Mouse (Mus musculus): ENCODE data around the gene Ptprg. TPM values are rescaled to one million over a fixed set of nuclear protein-coding genes. Genes with fewer than 3 reads are reported as not detected.
A peak's percentile ranks its signal among the peaks of the same experiment; 100 is the strongest.

The Ptprg gene
- total RNA-seq (2015): not detected in 2 replicates
- not detected in 2 replicates for total RNA-seq (2017)

DNA sequence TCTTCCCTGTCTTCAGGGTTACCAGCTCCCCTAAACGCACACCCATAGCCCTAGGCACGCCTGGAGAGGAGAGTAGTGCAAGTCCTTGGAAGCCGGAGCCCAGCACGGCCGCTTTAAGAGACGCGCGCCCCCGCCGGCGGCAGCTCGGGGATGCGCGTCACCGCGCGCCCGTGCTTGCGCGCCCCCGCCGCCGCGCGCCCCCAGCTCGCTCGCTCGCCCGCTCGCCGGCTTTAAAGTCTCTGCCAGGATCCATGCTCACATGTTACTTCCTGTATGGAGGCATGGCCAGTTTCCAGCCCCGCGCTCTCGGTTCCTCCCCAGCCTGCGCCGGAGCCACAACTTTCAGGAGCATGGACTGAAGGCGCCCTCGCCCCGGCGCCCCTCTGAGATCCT is at the start of gene Ptprg:
TSS of gene Ptprg (plus strand) at position 260 of the 393 bp plus-strand sequence.
- ATAC-seq (replicated peaks; ENCODE audit: poor library complexity): peak; percentile 56; the same call in 1 of the 2 replicates

DNA sequence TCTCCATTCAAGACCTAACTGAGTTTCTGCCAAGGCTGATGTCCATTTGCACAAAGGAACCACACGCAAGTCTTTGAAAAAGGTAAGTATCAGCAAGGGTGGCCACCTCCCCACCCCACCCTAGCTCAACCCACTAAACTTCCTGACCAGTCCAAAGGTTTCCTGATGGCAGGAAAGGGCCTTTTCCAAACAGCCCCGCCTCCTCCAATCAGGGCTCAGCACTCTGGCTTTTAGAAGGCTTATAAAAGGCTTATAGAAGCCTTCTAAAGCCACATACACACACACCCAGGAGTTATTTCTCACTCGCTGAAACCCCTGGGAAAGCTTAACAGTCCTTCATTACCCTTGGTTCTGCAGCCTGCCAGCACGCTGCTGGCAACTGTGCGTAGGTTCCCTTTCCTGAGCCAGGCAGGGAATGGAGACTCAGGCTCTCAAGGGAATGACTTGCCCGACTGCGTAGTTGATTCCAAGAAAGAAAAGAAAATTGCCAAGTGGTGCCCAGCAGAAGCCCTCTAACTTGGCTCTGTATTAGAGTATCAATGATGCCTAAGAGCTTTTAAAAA is 49.4 kb upstream of the Ptprg start:
- no peak for ATAC-seq (replicated peaks; ENCODE audit: poor library complexity)

DNA sequence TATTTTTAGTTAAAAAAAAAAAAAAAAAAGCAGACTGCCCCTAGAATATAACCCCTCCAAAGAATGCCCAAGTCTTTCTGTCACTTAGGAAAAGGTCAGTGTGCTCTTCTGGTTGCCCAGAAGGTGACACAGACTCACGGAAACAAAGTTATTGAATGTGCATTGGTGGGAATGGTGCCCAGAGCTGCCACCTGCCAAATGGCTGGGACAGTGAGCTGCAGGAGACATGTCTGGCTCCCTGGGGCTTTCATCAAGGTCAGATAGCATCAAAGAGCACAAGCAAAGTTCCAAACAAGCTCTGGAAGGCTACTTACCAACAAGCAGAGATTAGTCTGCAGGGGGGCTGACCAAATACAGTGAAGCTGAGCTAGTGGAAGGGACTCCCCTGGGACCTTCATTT is 43.2 kb upstream of the Ptprg start:
- ATAC-seq (replicated peaks; ENCODE audit: poor library complexity): no peak

DNA sequence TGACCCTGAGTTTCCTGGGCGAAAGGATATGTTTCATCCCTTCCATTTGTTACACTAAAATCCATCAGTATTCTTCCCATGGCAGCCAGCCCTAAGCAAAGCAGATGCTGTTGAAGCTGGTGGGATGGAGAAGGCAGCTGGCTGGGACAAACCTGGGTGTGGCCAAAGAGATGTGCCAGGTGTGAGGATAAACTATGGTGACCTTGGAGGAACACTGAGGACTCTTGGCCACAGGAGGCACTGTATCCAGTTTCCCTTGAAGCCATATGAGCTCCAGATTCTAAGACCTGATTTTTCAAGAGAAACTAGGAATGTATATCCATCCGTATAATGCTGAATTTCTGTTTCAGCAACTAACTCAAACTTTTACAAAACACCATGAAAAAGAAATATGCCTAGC is 34.2 kb upstream of the Ptprg start:
- no peak for ATAC-seq (replicated peaks; ENCODE audit: poor library complexity)

DNA sequence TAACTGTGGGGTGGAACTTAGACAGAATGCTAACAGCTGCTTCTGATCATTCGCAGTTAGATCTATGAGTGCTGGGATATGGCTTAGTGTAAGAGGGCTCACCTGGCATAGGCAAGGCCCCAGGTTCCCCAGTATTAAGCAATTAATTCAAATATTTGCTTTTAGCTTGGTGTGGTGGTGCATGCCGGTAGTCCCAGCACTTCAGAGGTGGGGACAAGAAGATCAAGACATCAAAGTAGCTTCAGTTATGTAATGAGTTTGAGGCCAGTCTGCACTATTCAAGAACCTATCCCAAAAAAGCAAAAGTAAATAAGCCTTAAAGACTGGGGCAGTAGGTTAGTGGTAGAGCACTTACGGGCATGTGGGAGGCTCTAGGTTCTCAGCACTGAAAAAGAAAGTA is 30.3 kb upstream of the Ptprg start:
- no peak for ATAC-seq (replicated peaks; ENCODE audit: poor library complexity)

DNA sequence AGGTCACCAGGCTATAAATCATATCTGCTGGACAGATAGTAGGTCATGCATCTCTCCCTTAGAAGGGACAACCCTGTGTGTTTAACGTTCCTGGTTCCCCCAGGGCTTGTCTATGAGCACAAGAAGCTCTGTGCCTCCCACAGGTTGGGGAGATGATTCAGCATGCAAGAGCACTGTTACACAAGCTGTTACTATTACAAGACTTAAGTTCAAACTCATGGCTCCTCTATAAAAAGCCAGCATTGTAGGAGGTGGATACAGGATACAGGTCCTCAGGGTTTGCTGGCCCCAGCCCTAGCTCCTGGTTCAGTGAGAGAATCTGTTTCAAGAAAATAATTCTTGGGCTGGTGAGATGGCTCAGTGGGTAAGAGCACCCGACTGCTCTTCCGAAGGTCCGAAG is 23.7 kb upstream of the Ptprg start:
- ATAC-seq (replicated peaks; ENCODE audit: poor library complexity): no peak

DNA sequence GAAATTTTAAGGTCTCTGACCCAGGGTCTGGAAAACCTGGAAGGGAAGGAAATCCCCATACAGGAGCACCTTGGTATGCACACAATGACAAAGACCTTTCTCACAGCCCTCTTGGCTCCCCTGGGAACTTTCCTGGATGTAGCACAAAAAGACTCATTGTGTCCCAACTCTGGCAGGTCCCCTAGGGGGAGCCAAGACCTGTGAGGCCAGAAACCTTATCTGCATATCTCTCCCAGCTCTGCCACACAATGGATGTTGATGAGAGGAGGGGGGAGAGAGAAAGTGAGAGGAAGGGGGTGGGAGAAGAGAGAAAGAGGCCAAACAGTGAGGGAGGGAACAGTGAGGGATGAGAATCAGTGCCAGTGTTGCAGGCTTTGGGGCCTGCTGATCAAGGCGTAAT is 18.9 kb upstream of the Ptprg start:
- ATAC-seq (replicated peaks; ENCODE audit: poor library complexity): no peak

DNA sequence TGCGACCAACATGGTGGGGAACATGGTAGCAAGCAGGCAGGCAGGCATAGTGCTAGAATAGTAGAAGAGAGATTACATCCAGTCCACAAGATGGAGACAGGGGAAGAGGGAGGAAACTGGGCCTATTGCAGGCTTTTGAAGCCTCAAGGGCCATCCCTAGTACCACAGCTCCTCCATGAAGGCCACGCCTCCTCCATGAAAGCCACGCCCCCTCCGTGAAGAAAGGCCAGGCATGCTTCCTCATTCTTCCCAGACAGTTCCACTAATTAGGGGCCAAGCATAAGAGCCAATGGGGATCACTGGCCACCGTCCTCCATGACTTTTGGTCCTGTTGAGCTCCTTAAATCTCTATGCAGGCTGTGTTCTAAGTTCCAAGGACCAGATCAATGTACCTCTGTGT is 17.2 kb upstream of the Ptprg start:
- ATAC-seq (replicated peaks; ENCODE audit: poor library complexity): no peak

DNA sequence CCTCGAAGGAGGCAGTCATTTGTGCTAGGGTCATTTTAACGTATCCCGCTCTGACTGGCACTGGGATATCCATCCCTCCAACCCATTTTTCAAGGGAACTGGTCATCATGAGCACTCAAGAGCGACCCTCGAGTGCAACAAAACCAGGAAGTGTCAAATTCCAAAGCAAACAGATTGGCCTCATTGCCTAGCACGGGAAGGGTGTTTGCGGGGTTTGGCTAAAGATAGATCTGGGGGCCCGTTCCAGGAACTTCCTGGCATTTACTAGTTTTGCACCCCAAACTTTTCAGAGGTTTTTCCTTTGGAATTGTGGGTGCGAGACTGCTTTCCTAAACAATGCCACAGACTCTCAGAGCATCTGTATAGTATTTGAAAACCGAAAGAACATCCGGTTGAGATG is 1.4 kb upstream of the Ptprg start:
- ATAC-seq (replicated peaks; ENCODE audit: poor library complexity): no peak

DNA sequence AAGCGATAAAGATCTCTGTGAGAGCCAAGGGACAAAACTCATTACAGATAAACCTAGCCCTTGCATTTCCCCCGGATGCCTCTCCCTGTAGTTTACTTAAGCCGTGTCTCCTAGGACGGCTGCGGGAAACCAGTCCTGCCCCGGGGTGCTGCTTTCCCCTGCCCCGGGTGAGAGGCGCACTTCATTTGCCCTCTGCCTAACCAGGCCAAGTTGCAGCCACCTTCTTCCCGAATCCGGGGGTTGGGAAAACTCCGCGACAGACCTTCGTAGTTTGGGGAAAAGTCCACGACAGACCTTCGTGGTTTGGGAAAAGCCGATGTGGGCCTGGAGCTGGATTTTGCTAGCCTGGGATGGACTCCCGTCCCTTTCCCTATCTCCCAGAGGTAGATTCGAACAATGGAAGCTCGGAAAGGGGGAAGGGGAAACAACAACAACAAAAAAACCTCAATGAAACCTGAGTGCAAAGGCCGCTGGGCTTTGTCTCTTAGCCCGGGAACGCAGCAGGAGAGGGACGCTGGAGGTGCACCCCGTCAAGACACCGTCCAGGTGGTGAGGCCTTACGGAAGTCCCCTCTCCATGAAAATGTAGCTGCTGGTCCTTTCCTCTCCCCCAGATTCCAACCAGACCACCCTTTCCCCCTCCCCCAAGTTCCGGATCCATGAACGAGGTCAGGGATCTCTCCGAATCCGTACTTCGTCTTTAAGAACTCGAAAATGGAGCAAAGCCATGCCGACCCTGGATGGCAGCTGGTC is 635 bp upstream of the Ptprg start:
- ATAC-seq (replicated peaks; ENCODE audit: poor library complexity): no peak

DNA sequence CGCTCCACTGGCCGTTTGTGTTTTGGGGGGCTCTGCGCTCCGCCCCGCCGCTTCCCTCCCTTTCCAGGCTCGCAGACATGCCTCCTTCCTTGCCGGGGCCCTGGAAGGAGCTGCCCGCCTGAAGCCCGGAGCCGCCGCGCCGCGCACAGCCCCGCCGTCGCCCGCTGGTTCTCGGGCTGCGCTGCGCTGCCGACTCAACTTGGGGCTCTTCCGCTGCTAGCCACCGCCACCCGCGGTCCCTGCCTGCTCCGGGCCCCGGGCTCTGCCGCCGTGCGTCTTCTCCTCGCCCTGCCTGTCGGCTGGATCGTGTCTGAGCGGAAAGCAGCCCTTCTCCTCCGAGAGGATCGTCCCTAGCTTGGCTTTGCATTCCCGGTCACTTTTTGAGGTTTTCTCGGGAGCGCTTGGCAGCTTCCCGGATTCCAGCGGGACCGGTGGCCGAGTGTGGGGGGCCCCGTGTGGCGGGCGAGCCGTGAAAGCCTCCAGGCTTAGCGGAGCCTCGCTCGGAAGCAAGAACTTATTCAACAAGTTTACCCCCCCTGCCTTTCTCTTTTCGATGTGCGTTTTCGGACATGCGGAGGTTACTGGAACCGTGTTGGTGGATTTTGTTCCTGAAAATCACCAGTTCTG is 460 bp downstream of the Ptprg start:
- ATAC-seq (replicated peaks; ENCODE audit: poor library complexity): peak; percentile 49; the same call in 1 of the 2 replicates

DNA sequence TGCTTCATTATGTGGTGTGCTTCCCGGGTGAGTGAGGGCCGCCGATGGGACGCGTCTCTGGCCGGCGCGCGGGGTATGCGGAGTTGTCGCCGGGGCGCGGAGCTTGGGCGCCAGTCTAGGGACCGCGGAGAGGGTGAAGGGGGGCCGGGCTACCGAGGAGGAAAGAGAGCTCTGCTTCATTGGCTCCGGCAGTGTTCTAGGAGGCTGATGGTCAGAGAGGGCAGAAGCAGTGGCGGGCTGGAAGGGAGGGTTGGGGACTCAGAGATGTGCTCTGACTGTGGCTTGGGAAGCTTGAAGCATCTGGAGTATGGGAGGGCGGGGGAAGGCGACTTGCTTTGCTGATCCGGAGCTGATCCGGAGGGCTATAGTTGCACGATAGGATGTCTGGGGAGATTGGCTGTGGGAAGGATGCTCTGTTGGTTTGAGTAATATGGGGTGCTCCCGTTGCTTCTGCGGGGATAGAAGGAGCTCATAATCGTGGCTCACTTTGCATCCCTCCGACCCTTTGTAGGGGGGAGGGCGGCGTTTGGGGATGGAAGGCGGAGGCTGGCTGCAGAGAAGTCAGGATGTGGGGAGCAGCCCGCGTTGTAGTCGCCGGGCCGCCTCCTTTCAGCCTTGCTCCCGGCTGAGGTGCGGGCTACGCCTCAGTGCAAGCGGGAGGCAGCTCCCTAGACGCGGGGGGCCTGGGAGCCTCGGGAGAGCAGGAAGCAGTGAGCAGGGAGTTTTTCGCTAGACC is 1.1 kb downstream of the Ptprg start:
- no peak for ATAC-seq (replicated peaks; ENCODE audit: poor library complexity)

DNA sequence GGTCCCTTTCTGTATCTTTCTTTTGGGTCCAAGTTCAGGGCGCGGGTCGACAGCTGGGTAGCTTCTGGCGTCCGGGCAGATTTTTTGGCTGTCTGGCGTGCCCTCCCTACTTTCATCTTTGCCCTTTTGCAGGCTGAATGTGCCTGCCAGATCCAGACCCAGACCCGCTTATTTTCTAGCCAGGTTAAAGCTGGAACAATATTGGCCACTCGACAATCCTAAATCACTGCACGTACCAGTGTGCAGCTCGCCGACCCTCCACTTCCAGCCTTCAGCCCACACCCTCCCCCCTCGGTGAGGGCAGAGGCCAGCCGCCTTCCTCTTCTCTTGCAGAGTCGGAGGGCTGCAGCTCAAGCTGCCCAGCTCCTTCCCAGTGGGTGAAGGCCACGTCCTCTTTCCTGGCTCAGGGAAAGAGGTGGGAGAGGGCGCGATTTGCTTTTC is 1.7 kb downstream of the Ptprg start:
- ATAC-seq (replicated peaks; ENCODE audit: poor library complexity): no peak

DNA sequence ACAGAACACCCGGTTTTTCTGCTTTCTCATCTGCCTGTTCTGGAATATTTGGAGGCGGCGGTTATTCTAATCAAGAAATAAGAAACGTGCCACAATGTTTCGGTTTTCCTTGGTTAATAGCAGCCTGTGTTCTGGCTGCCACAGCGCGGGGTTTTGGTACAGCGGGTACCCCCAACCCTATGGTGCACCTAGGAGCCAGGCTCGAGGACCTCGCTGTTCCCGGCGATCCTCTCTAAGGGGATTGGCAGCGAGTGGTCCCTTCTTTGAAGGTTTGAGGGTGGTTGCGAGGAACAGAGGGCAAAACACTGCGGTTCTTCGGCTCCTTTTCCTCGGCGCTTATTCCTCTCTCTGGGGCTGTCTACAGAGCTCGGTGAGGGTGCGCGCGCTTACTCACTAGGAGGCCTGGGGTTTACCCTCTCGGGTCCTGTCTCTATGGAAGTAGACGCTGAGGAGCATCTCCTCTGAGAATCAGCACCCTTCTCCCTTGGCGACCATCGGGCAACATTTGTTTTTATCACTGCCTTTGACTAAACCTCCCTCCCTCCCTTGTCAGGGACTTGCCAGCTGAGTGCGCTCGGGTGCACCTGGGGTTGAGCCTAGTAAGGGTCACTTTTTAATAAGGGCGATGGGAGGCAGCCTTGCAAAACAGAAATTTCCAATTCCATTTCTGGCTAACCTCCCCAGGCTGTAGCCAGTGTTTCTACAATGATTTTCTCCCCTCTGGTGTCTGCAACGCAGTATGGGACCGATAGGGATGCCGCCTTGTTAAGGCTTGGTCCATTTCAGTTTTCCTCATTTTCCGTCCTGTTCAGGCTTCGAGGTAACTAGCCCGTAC is 2.4 kb downstream of the Ptprg start:
- no peak for ATAC-seq (replicated peaks; ENCODE audit: poor library complexity)

DNA sequence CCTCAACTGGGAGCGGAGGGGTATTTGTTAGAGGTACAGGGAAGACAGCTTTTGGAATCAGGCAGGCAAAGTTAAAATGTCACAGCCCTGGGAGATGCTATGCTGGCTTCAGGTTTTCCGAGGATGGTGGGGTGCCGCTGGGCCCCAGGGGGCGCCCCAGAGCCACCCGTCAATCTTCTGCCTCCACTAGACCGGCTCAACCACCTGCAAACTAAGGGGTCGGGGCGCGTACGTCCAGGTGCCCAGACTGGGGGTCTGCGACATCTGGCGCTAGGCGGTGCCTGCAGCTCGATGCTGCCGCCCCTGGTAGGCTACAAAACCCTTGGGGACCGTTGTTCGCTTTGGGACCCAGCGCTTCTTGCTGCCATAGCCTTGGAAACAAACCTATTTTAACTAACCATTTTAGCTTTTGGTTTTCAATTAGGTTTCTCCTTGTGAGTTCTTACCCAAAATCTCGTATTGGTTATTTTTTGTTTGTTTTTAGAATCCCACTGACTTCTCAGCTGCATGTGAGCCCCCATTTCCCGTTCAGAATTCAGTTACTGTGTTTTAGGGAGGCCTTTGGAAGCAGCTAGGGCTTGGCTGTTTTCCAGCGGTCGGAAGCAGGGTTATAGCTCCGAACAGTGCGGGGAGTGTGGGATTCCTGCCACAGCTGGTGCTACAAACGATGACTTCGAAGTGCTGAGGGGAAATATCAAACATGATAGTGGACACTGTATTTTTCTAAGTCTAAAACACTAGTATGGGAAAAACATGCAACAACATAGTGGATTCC is 3.2 kb downstream of the Ptprg start:
- ATAC-seq (replicated peaks; ENCODE audit: poor library complexity): peak; percentile 21; the same call in 1 of the 2 replicates

DNA sequence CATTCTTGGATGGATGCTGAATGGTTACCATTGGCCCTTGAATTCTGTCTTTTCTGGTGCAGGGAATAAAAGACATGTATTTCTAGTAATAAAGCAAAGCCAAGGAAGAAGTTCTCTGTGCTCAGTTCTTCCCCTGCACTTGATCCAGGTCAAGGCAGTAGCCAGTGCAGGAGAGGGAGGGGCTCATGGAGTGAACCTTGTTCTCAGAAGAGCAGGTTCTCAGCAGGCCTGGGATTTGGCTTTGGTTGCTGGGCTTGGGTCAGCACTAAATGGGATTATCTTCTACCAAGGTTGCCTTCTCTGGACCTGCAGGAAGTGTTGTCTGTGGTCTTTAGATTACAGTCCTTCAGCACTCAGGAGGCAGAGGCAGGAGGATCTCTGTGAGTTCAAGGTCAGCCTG is 5.2 kb downstream of the Ptprg start:
- no peak for ATAC-seq (replicated peaks; ENCODE audit: poor library complexity)

DNA sequence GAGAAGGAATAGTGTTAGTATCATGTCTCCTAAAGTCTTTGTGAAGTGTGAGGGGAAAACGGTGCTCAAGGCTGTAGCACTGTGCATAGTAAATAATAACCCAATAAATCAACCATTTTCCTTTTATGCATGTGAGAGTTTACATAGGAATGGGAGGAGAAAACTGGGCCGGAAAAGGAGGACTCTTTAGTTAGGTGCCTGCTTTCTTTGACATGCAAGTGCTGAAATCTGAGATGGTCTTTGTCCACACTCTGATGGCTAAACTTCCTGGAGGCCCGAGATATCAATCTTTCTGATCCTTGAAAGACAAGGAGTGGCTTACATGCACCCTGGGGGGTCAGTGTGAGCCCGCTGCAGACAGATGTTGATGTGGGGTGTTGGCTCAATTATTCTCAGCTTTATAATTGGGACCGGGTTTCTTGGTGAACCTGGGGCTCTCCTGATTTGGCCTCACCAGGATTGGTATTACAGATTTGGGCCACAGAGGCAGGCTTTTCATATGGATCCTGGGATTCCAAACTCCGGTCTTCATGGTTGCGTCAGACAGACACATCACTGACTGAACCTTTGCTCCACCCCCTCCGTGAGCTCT is 7.4 kb downstream of the Ptprg start:
- ATAC-seq (replicated peaks; ENCODE audit: poor library complexity): no peak

DNA sequence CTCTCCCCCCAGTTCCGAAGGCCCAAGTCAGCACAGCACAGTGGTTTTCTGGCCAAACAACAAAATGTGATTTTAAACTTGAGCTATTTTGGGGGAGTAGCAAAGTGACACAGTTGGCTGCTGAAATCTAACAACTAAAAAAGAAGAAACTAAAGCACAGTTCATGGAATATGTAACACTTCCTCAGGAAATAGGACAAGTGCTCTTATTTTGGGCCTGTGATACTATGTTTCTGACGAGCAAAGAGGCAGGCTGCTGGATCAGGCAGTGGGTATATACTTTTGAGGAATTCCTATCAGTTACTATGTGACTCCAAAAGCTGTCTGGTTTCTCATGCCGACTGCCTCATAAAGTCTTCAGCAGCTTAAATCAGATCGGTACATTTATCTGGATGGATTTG is 8.1 kb downstream of the Ptprg start:
- no peak for ATAC-seq (replicated peaks; ENCODE audit: poor library complexity)

DNA sequence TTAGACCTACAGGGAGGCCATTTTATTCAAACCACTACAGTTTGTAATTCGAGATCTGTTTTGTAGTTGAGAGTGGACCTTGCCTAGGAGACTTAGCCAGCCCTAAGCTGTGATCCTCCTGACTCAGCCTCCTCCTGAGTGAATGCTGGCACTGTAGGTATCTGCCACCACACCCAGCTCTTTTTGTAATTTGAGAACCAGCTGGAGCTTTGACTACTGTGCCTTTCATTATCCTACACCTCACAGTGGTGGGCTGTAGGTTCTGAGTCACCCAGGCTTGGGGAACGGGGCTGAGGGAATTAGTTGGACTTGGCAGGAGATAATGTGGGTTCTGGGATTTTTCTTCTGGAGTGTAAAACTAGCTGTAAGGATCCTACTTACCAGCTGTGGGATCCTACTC is 9.5 kb downstream of the Ptprg start:
- ATAC-seq (replicated peaks; ENCODE audit: poor library complexity): no peak

DNA sequence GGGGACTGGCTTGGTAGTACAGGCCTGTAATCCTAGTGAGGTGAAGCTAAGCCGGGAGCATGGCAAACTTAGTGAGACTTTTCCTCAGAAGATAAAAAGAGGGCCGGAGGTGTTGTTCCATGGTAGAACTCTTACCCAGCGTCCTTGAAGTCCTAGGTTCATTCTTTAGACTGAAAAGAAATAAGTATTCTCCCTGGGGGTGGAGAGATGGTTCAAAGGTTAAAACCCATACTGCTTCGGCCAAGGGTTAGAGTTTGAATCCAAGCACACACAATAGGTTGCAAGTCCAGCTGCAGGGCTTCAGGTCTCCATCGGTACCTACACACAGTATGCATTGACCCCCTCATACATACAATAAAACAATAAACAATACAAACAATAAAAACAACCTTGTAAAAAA is 10.3 kb downstream of the Ptprg start:
- ATAC-seq (replicated peaks; ENCODE audit: poor library complexity): no peak
